Mouse (Mus musculus): ENCODE data around the gene Wipf1.

DNA sequence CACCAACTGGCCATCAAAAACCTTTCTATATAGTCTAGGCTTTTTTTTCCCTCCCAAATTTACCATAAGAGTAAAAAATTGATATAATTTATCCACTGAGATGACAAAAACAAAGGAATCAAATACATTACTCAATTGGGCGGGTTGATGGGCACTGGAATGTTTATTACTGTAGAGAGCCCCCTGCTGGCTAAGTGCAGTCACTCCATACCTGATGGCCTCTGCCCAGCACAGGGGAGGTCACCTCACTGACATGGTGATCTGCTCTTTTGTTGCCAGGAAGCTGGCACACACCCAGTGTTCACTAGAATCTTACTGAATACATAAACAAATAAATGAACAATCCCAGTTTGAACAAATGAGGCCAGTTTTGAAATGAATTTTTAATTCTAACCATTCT is 102.2 kb downstream of the Wipf1 start:
- TF ChIP-seq CTCF (IDR thresholded peaks at IDR 0.05; ENCODE audit: borderline replicate concordance, insufficient read depth, low read length) (peak; percentile 53; the same call in 1 of the 2 replicates), POLR2A (IDR thresholded peaks at IDR 0.05; ENCODE audit: low read depth, low read length) (no peak)
